Mouse (Mus musculus): ENCODE measurements around the gene Cd82. TPM values are rescaled to one million over a fixed set of nuclear protein-coding genes. Genes with fewer than 3 reads are reported as not detected.

The Cd82 gene
- total and polyA plus RNA-seq, 3 experiments, result 177 to 294 (median 215) TPM

- peak; percentile 61; the same call in 1 of the 2 replicates for TF ChIP-seq MAX (IDR thresholded peaks at IDR 0.05; ENCODE audit: low read length)
Measured at GRCm38 (mm10) chr2:93424307-93424984, 38.5 kb downstream of the Cd82 start (continued).

GRCm38 (mm10) chr2:93421320-93421719, 41.6 kb downstream of the Cd82 start:
- Histone ChIP-seq H3K4me2 (ENCODE audit: insufficient read depth, low read depth, poor library complexity, severe bottlenecking) (no peak overlapping the region), H3K36me3 (replicated peaks in 1 of 2; ENCODE audit: control insufficient read depth in 1 of 2, insufficient read depth in 1 of 2, low read length in 1 of 2) (peaks cover 32 to 73% of the 10 kb centered on the region in 2 experiments), H3K27ac (ENCODE audit: insufficient read depth, low read depth) (no peak overlapping the region), H3K9ac (ENCODE audit: insufficient read depth, low read depth) (no peak overlapping the region), H3K4me1 (ENCODE audit: control insufficient read depth in 1 of 2, insufficient read depth in 2 of 2) (peaks cover 58 to 94% of the 10 kb centered on the region in 2 experiments), H3K27me3 (replicated peaks) (no peaks in the 10 kb centered on the region), H3K79me2 (replicated peaks; ENCODE audit: control insufficient read depth, extremely low read depth, insufficient read depth, poor library complexity, severe bottlenecking) (no peaks in the 10 kb centered on the region), H3K4me3 (replicated peaks in 1 of 3; ENCODE audit: low read depth in 2 of 3, low read length in 2 of 3, poor library complexity in 1 of 3) (no peak overlapping the region), H3K9me3 (replicated peaks; ENCODE audit: low read length) (no peaks in the 10 kb centered on the region)
- TF ChIP-seq SIN3A (IDR thresholded peaks at IDR 0.05; ENCODE audit: low read length) (no peak), JUN (IDR thresholded peaks at IDR 0.05; ENCODE audit: insufficient read depth, low read depth, low read length) (no peak), POLR2AphosphoS2 (IDR thresholded peaks at IDR 0.05; ENCODE audit: low read depth, low read length) (no peak), JUND (conservative IDR thresholded peaks at IDR 0.05; ENCODE audit: low read depth, low read length) (no peak), MAX (IDR thresholded peaks at IDR 0.05; ENCODE audit: low read length) (no peak), HCFC1 (IDR thresholded peaks at IDR 0.05; ENCODE audit: low read depth, low read length) (no peak), RAD21 (IDR thresholded peaks at IDR 0.05; ENCODE audit: low read depth, low read length) (peak; percentile 78), PAX5 (IDR thresholded peaks at IDR 0.05; ENCODE audit: low read length) (no peak), CHD1 (IDR thresholded peaks at IDR 0.05; ENCODE audit: low read depth, low read length) (no peak), USF1 (IDR thresholded peaks at IDR 0.05; ENCODE audit: low read depth, low read length) (no peak), ZC3H11A (IDR thresholded peaks at IDR 0.05; ENCODE audit: low read depth, low read length) (no peak), MAFK (IDR thresholded peaks at IDR 0.05; ENCODE audit: insufficient replicate concordance, low read length) (no peak), ZKSCAN1 (IDR thresholded peaks at IDR 0.05; ENCODE audit: borderline replicate concordance, low read depth, low read length) (no peak), ZNF384 (IDR thresholded peaks at IDR 0.05; ENCODE audit: low read depth, low read length) (no peak), MEF2A (IDR thresholded peaks at IDR 0.05; ENCODE audit: borderline replicate concordance, low read depth, low read length) (no peak), ETS1 (conservative IDR thresholded peaks at IDR 0.05; ENCODE audit: low read depth, low read length) (no peak), IRF4 (IDR thresholded peaks at IDR 0.05; ENCODE audit: low read depth, low read length) (peak; percentile 32; the same call in 1 of the 2 replicates), TCF12 (IDR thresholded peaks at IDR 0.05; ENCODE audit: low read depth, low read length) (no peak), UBTF (IDR thresholded peaks at IDR 0.05; ENCODE audit: low read depth, low read length) (no peak), ELF1 (IDR thresholded peaks at IDR 0.05; ENCODE audit: low read depth, low read length) (no peak), MAZ (IDR thresholded peaks at IDR 0.05; ENCODE audit: low read depth, low read length) (0 out of 2 replicates have a peak, but pooled peaks have one; percentile 23), TBP (conservative IDR thresholded peaks at IDR 0.05; ENCODE audit: low read depth, low read length) (no peak), NELFE (IDR thresholded peaks at IDR 0.05; ENCODE audit: low read depth, low read length) (0 out of 2 replicates have a peak, but pooled peaks have one; percentile 31), MXI1 (IDR thresholded peaks at IDR 0.05; ENCODE audit: low read depth, low read length) (no peak), KAT2A (IDR thresholded peaks at IDR 0.05; ENCODE audit: insufficient replicate concordance, low read length) (no peak), MYC (IDR thresholded peaks at IDR 0.05; ENCODE audit: low read depth, low read length) (no peak), SMC3 (IDR thresholded peaks at IDR 0.05; ENCODE audit: low read depth, low read length) (peak; percentile 87), CTCF (conservative IDR thresholded peaks at IDR 0.05 in 1 of 2, IDR thresholded peaks at IDR 0.05 in 1 of 2; ENCODE audit: low read depth in 2 of 2, low read length in 2 of 2) (peak; percentile 76 to 81), GABPA (IDR thresholded peaks at IDR 0.05; ENCODE audit: insufficient replicate concordance, low read depth, low read length) (no peak), USF2 (conservative IDR thresholded peaks at IDR 0.05; ENCODE audit: low read depth, low read length) (no peak), E2F4 (IDR thresholded peaks at IDR 0.05; ENCODE audit: insufficient replicate concordance, low read depth, low read length) (no peak), BHLHE40 (IDR thresholded peaks at IDR 0.05; ENCODE audit: low read depth, low read length) (no peak), NRF1 (IDR thresholded peaks at IDR 0.05; ENCODE audit: low read depth, low read length) (0 out of 2 replicates have a peak, but pooled peaks have one; percentile 9), RCOR1 (conservative IDR thresholded peaks at IDR 0.05; ENCODE audit: low read depth, low read length) (no peak)
- dilution Hi-C loops (cut with MboI; ENCODE audit: extremely low pct_ligation_motif_present, extremely low pct_unique_long_range_greater_than_20kb, low sequenced_read_pairs) (no loop called here), in situ Hi-C loops (cut with MboI; ENCODE audit: low pct_ligation_motif_present, low pct_unique_long_range_greater_than_20kb, low sequenced_read_pairs) (loop anchor here (5.0 kb wide), 1 partner anchor 36 kb away; no protein-coding TSS in a partner anchor)
- peak; percentile 75 for DNase-seq (ENCODE audit: extremely low read depth)
